Mouse (Mus musculus): ENCODE measurements around the gene Ptpn22. TPM values are rescaled to one million over a fixed set of nuclear protein-coding genes. Genes with fewer than 3 reads are reported as not detected.
A peak's percentile ranks its signal among the peaks of the same experiment; 100 is the strongest.
"Not testable (repeated sequence)": the region's sequence is repeated elsewhere in the genome, so short reads cannot be mapped to it uniquely, and the experiment has no call there.

The Ptpn22 gene
- under 1 TPM; 0.57 to 0.72 TPM for total RNA-seq (2021)

GRCm38 (mm10) chr3:103858881-103859801 is at the start of gene Ptpn22:
TSS of gene Ptpn22 (plus strand) at chr3:103859795.
- no peak for DNase-seq

GRCm38 (mm10) chr3:103809799-103810150 is 49.8 kb upstream of the Ptpn22 start:
- DNase-seq: no peak

- no peak for DNase-seq
These were observed 48.6 kb upstream of the Ptpn22 start for GRCm38 (mm10) chr3:103810967-103811366.

- DNase-seq: no peak
These were observed 32.0 kb upstream of the Ptpn22 start for GRCm38 (mm10) chr3:103827548-103827947.

- DNase-seq: no peak
These were observed 30.6 kb upstream of the Ptpn22 start for GRCm38 (mm10) chr3:103829036-103829435.

- not testable (repeated sequence) for DNase-seq
These were observed 28.9 kb upstream of the Ptpn22 start for GRCm38 (mm10) chr3:103830681-103831080.

GRCm38 (mm10) chr3:103831146-103831545 is 28.4 kb upstream of the Ptpn22 start:
- no peak for DNase-seq

- DNase-seq: no peak
These were observed 27.2 kb upstream of the Ptpn22 start, which contains the start of gene Bcl2l15 for GRCm38 (mm10) chr3:103832426-103832825. TSS of gene Bcl2l15 (plus strand) at chr3:103832601.

- DNase-seq: no peak
These were observed 25.6 kb upstream of the Ptpn22 start for GRCm38 (mm10) chr3:103834001-103834400.

GRCm38 (mm10) chr3:103835272-103835950 is 24.2 kb upstream of the Ptpn22 start:
- no peak for DNase-seq

GRCm38 (mm10) chr3:103835951-103836310 is 23.7 kb upstream of the Ptpn22 start:
- no peak for DNase-seq

GRCm38 (mm10) chr3:103836453-103836852 is 23.1 kb upstream of the Ptpn22 start:
- no peak for DNase-seq

GRCm38 (mm10) chr3:103839711-103840110 is 19.9 kb upstream of the Ptpn22 start:
- no peak for DNase-seq

GRCm38 (mm10) chr3:103840195-103840594 is 19.4 kb upstream of the Ptpn22 start:
- DNase-seq: not testable (repeated sequence)

- DNase-seq: not testable (repeated sequence)
These were observed 18.6 kb upstream of the Ptpn22 start for GRCm38 (mm10) chr3:103840946-103841345.

GRCm38 (mm10) chr3:103850644-103851363 is 8.8 kb upstream of the Ptpn22 start:
- DNase-seq: no peak

- no peak for DNase-seq
These were observed 8.1 kb upstream of the Ptpn22 start for GRCm38 (mm10) chr3:103851481-103851880.

GRCm38 (mm10) chr3:103851882-103852281 is 7.7 kb upstream of the Ptpn22 start:
- no peak for DNase-seq

- DNase-seq: peak; percentile 59
These were observed 6.9 kb upstream of the Ptpn22 start for GRCm38 (mm10) chr3:103852565-103853299.

GRCm38 (mm10) chr3:103853804-103854203 is 5.8 kb upstream of the Ptpn22 start:
- DNase-seq: peak; percentile 16

GRCm38 (mm10) chr3:103857036-103857805 is 2.4 kb upstream of the Ptpn22 start:
- no peak for DNase-seq
